Mouse (Mus musculus): ENCODE data around the gene Pbld2.

Pbld2 gene

GRCm38 (mm10) chr10:63062696-63063095 lies 38.6 kb downstream of the Pbld2 start:
- DNase-seq (ENCODE audit: low spot score in 2 of 2): no peak

DNA sequence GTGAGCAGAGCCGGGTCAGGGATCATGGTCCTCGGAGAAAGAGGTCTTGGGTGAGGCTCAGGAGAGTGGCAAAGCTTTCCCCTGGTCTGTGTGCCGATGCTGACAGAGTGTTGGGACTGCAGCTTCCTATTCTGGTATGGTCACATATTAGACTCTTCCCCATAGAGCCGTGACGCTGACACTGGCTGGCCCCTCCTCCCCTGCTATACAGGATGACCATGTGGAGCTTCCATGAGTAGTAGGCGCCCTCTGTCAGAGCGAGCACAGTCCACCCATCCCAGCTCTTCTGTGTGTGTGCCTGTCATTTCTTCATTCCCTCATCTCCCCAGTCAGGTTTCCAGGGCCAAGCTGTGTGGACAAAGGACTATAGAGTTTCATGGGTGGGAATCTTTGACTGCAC lies 39.2 kb downstream of the Pbld2 start:
- no peak for DNase-seq (ENCODE audit: low spot score in 2 of 2)

DNA sequence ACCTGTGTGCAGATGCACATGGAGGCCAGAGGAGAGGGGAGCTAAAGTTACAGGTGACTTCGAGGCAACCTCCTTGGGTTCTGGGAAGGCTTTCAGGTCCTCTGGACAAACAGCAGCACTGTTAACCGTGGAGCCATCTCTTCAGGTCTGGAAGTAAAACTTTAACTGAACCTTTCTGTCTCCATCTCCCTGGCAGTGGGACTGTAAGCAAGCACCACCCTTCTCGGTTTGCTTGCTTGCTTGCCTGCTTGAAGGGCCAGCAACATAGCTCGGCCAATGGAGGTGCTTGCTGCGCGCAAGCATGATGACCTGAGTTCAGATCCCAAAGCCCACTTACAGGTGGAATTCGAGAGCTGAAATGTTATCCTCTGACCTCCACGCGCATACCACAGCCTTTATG lies 40.4 kb downstream of the Pbld2 start:
- no peak for DNase-seq (ENCODE audit: low spot score in 2 of 2)

DNA sequence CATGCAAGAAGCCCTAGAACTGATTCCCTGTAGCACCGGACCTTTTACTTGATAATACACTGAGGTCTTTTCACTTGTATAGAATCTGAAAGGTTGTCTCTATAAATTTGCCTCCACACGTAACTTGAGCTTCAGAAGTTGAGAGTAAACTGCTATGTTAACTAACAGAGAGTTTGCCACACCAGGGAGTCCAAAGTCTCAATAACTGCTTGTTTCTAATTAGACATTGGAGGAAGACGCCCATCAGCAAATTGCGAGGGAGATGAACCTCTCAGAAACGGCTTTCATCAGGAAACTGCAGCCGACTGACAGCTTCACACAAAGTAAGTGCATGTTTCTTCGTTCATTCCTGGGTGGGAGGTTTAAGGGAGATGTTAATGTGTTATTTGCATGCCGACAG lies 41.4 kb downstream of the Pbld2 start:
- no peak for DNase-seq (ENCODE audit: low spot score in 2 of 2)

- DNase-seq (ENCODE audit: low spot score in 2 of 2): peak; percentile 67 to 70
Measured at GRCm38 (mm10) chr10:63065988-63066387, 41.9 kb downstream of the Pbld2 start.

DNA sequence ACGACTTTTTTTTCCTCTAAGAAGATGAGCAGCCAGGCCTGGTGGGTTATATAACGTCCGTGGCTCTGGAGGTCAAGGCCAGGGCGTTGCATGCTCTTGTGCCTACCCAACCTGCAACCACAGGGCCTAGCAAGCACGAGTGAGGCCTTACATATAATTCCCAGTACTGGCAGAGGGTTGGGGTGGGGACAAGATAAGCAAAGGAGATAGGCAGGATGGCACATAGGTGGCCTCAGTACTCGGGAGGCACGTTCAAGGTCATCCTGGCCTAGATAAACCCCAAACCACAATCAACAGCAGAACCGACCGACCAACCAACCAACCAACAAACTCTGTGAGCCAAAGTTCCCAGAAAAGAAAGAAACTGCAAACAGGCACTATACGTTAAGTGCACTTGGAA lies 62.2 kb downstream of the Pbld2 start:
- DNase-seq (ENCODE audit: low spot score in 2 of 2): no peak

GRCm38 (mm10) chr10:63089103-63089757 lies 65.1 kb downstream of the Pbld2 start:
- DNase-seq (ENCODE audit: low spot score in 2 of 2): no peak

GRCm38 (mm10) chr10:63089758-63090571 lies 65.8 kb downstream of the Pbld2 start:
- no peak for DNase-seq (ENCODE audit: low spot score in 2 of 2)

DNA sequence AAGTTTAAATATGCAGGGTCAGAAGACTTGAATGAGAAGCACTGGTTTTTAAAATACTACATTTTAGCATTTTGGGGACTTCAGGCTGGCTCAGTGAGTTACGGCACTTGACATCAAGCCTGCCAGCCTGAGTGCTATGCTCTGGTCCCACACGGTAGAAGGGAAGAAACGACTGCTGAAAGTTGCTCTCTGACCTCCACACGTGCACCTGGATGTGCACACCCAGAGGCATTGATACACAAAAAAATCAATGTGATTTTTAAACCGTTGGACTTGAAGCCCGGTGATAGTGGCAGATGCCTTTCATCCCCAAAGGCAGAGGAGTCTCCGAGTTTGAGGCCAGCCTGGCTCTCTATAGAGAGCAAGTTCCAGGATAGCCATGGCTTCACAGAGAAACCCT lies 67.8 kb downstream of the Pbld2 start:
- DNase-seq (ENCODE audit: low spot score in 2 of 2): no peak

DNA sequence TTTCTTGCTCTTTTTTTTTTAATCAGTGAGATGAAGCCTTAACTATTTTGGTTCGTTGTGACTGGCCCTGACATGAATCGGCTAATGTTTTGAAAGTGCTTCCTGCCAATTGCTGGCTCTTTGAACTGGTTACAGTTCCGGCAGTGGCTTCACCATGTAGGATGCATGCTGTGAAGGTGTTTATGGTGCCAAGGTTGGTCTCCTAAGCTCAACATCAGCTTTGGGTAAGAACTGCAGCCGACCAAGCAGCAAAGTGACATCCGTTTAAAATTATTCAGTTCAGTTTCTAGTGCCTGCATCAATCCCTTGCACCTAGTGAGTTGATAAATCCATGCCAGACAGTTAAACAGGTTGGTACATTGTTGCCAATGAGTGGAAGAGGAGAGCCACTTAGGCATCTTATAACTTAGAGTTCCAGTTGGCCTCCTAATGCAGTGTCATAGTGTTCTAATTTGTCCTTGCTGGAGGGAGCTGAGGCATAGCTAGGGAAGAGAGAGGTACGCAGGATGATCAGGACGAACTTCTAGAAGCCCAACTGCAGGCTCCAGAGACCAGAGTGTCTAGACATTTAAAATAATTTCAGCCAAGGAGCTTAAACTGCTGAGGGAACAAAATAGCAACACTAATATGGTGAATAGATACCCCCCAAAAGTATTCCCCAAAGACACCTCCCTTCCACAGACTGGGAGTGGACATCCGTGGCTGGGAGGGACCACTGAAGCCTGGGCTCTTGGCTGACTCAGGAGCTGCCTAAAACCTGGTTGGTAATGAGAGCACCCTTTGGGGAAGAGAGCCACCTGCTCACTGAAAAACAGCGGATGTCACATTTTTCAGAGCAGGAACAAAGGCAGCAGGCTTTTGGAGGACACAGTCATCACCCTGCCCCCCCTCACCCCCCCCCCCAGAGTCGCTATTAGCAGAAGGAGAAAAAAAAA lies 68.8 kb downstream of the Pbld2 start:
- no peak for DNase-seq (ENCODE audit: low spot score in 2 of 2)

GRCm38 (mm10) chr10:63096757-63097156 lies 72.6 kb downstream of the Pbld2 start:
- no peak for DNase-seq (ENCODE audit: low spot score in 2 of 2)

DNA sequence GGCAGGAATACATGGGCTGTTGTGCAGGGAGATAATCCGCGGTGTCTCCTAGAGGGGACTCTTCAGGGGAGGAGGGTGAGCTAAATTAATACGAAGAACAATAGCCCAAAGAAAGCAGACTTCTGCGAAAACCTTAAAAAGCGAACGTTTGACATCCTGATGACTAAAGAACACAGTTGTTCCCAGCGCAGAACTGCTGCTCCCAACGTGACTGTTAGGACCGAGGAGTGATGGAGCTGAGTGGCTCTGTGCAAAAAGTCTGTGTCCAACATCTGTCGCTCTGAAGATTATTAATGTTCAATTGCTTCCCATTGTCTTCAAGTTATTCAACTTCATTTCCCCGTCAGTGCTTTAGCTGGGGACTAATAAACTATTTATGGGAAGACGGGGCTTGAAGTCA lies 74.1 kb downstream of the Pbld2 start:
- no peak for DNase-seq (ENCODE audit: low spot score in 2 of 2)

- peak in 1 of 2 experiments; percentile 28 for DNase-seq (ENCODE audit: low spot score in 2 of 2)
Measured at GRCm38 (mm10) chr10:63099521-63099920, 75.4 kb downstream of the Pbld2 start, which contains the start of gene Atoh7. Gene Atoh7 (plus strand): TSS chr10:63099651.

DNA sequence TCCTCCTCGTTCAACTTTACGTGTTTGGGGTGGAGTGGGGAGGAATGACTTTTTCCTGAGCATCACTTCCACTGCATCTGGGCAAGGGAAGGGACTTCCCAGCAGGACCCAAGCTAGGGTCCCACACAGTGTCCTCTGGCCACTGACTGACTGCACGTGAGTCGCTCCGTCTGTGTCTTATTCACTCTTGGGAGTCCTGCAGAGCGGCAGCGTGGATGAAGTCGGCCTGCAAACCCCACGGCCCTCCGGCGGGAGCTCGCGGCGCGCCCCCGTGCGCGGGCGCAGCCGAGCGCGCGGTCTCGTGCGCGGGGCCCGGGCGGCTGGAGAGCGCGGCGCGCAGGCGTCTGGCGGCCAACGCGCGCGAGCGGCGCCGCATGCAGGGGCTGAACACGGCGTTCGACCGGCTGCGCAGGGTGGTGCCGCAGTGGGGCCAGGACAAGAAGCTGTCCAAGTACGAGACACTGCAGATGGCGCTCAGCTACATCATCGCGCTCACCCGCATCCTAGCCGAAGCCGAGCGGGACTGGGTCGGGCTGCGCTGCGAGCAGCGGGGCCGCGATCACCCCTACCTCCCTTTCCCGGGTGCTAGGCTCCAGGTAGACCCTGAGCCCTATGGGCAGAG lies 75.9 kb downstream of the Pbld2 start:
- DNase-seq (ENCODE audit: low spot score in 2 of 2): peak; percentile 48 to 55

- DNase-seq (ENCODE audit: low spot score in 2 of 2): no peak
Measured at GRCm38 (mm10) chr10:63100657-63101056, 76.5 kb downstream of the Pbld2 start.
